Mouse (Mus musculus) forebrain, embryonic 12.5 days (tissue): ENCODE measurements around the gene Adam30. TPM values are rescaled to one million over a fixed set of nuclear protein-coding genes. Genes with fewer than 3 reads are reported as not detected.

Experiments used
- ATAC-seq: fragments of 200-750 bp; cut with Nextera tagmentation; 2 replicates; pipeline ENCODE4 v1.8.0; 2017; ENCODE audit warnings: moderate TSS enrichment; ENCODE audit not compliant: low FRiP score
- H3K27ac ChIP-seq: fragments of 300-500 bp; sonication (generic); 2 replicates; pipeline ENCODE4 v1.5.1; 2016; ENCODE audit warnings: mild to moderate bottlenecking
- H3K27me3 ChIP-seq: fragments of 300-500 bp; sonication (generic); 2 replicates; pipeline ENCODE4 v1.6.1; 2016; ENCODE audit warnings: mild to moderate bottlenecking
- H3K36me3 ChIP-seq: fragments of 300-500 bp; sonication (generic); replicated peaks from 2 replicates; pipeline ENCODE4 v1.6.1; 2016; ENCODE audit warnings: mild to moderate bottlenecking
- H3K4me1 ChIP-seq: fragments of 300-500 bp; sonication (generic); 2 replicates; pipeline ENCODE4 v1.6.1; 2016
- H3K4me2 ChIP-seq: fragments of 300-500 bp; sonication (generic); 2 replicates; pipeline ENCODE4 v1.6.1; 2016; ENCODE audit warnings: mild to moderate bottlenecking, moderate library complexity
- H3K4me3 ChIP-seq: fragments of 300-500 bp; sonication (generic); replicated peaks from 2 replicates; pipeline ENCODE4 v1.5.1; 2016; ENCODE audit warnings: mild to moderate bottlenecking
- H3K9ac ChIP-seq: fragments of 300-500 bp; sonication (generic); 2 replicates; pipeline ENCODE4 v1.6.1; 2016; ENCODE audit warnings: mild to moderate bottlenecking
- H3K9me3 ChIP-seq: fragments of 300-500 bp; sonication (generic); 2 replicates; pipeline ENCODE4 v1.6.1; 2016
- WGBS: fragments of 180-500 bp; shearing (Covaris S2); methylation state at CpG from one replicate; pipeline ENCODE4 v1.1.7; 2016; 5-methylcytosine and 5-hydroxymethylcytosine counted together
- polyA plus RNA-seq: library from polyadenylated mRNA; unstranded; fragments of >200 nt; fragmentation: Nextera tagmentation; extraction: Ambion mirVana; gene quantifications from 2 replicates; pipeline ENCODE4 v1.2.1, GENCODE M21; 2016

Gene Adam30
- polyA plus RNA-seq, 1 experiment from 2014 or later, result not detected

DNA sequence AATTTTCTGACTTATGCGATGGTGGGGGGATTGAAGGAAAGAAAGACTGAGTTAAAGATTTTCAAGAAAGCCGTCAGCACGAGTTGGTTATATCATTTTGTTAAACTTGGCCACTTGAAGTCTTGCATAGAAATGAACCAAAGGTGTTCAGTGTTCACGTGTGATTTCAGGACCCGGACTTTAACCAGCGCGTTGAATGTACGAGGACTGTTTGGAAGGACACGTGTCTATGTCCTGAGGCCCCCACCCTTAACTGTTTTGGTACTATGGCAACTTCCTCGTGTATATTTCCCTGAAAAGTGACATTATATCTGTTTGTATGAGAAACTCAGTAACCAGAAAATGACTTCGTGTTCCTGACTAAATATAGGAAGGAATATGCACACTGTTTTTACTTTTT, 10.5 kb upstream of the Adam30 start:
- H3K27ac ChIP-seq, result no peak overlapping the region
- no peaks in the 10 kb centered on the region for H3K27me3 ChIP-seq
- no peak overlapping the region for H3K4me2 ChIP-seq
- WGBS, result 94% methylated on average over 11 of the region's 11 CpGs
- H3K9me3 ChIP-seq, result no peaks in the 10 kb centered on the region
- no peak overlapping the region for H3K9ac ChIP-seq
- ATAC-seq, result no peak
- no peak overlapping the region for H3K4me3 ChIP-seq
- no peaks in the 10 kb centered on the region for H3K4me1 ChIP-seq
- peaks cover 46% of the 10 kb centered on the region for H3K36me3 ChIP-seq

DNA sequence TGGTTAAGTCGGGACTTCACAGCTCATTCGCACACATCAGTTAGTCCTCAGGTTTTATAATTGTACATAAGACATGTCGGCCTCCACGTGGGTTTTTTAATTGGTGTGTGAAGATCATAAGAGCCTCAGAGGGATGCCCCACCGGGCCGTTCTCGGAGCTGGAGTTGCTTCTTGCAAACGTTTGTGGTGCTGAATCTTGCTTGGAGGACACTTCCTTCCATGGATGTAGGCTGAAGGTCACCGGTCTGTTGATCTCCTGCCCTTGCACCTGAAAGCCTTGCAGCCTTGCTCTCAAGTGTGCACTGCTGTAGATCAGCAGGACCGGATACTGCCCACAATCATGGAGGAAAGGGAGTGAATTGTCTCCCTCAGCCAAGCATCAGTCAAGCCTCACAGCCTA, 9.4 kb upstream of the Adam30 start:
- WGBS, result 92% methylated on average over 10 of the region's 10 CpGs
- no peak for ATAC-seq
- no peaks in the 10 kb centered on the region for H3K27me3 ChIP-seq

DNA sequence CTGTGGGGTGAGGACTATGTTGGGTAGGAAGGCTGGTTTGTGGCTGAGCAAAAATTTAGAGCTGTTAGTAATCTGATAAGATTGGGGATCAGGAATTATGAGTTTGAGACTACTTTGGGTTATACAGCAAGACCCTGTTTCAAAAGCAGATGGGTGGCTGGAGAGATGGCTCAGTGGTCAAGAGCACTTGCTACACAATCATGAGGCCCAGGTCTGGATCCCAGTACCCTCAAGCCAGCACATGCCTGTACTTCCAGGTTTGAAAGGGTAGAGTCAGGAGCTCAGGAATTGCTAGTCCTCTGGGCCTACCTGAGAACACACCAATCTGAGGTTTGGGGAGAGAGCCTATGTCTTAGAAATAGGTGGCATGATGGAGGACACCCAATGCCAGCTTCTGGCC, 7.0 kb upstream of the Adam30 start:
- Histone ChIP-seq H3K4me2 (no peak overlapping the region), H3K4me1 (no peaks in the 10 kb centered on the region), H3K36me3 (peaks cover 10% of the 10 kb centered on the region), H3K27ac (no peak overlapping the region), H3K9me3 (no peaks in the 10 kb centered on the region), H3K27me3 (no peaks in the 10 kb centered on the region), H3K4me3 (no peak overlapping the region), H3K9ac (no peak overlapping the region)
- ATAC-seq, result no peak

More for the DNA sequence above, 9.4 kb upstream of the Adam30 start:
- no peak overlapping the region for H3K9ac ChIP-seq
- no peak overlapping the region for H3K27ac ChIP-seq
- H3K36me3 ChIP-seq, result peaks cover 34% of the 10 kb centered on the region
- H3K4me3 ChIP-seq, result no peak overlapping the region
- no peaks in the 10 kb centered on the region for H3K4me1 ChIP-seq
- no peak overlapping the region for H3K4me2 ChIP-seq
- no peaks in the 10 kb centered on the region for H3K9me3 ChIP-seq

DNA sequence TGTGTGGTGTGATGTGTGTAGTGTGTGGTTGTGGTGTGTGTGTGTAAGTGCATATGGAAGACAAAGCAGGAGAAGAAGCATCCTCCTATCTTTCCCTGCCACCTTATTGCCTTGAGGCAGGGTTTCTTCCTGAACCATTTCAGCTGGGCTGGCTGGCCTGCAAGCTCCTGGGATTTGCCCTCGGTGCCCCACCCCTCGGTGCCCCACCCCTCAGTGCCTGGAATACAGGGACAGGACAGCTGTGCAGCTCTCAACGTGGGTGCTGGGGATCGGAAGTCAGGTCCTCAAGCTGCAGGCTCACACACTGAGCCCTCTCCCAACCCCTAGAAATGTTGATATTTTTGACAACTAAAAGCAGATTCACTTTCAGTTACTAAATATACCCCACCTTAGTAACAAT, 4.3 kb upstream of the Adam30 start:
- H3K36me3 ChIP-seq, result no peaks in the 10 kb centered on the region
- H3K4me1 ChIP-seq, result no peaks in the 10 kb centered on the region
- ATAC-seq, result no peak
- no peak overlapping the region for H3K4me3 ChIP-seq
- WGBS, result 61% methylated on average over 4 of the region's 4 CpGs
- H3K4me2 ChIP-seq, result no peak overlapping the region
- no peak overlapping the region for H3K27ac ChIP-seq
- no peaks in the 10 kb centered on the region for H3K9me3 ChIP-seq
- H3K9ac ChIP-seq, result no peak overlapping the region
- H3K27me3 ChIP-seq, result no peaks in the 10 kb centered on the region

DNA sequence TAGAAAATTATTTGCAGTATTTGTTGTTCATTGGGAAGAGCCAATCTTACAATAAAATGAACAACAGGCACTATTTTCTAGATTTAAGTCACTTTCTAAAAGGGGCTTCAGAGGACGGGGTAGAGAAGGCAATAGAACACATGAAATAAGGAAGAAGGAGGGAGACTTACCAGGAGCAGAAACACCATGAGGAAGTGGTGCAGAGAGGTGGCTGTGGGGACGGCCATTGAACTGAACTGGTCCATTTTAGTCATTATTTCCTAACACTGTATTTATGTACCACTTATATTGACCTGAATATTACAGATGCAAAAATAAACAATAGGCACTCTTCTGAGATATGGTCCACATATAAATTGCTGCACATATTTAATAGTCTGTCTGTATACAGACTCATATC, 3.4 kb upstream of the Adam30 start:
- Histone ChIP-seq H3K4me1 (no peaks in the 10 kb centered on the region), H3K36me3 (no peaks in the 10 kb centered on the region), H3K9me3 (no peaks in the 10 kb centered on the region), H3K9ac (no peak overlapping the region), H3K4me2 (no peak overlapping the region), H3K27ac (no peak overlapping the region), H3K4me3 (no peak overlapping the region), H3K27me3 (no peaks in the 10 kb centered on the region)
- 73% methylated on average over 2 of the region's 2 CpGs for WGBS
- no peak for ATAC-seq

DNA sequence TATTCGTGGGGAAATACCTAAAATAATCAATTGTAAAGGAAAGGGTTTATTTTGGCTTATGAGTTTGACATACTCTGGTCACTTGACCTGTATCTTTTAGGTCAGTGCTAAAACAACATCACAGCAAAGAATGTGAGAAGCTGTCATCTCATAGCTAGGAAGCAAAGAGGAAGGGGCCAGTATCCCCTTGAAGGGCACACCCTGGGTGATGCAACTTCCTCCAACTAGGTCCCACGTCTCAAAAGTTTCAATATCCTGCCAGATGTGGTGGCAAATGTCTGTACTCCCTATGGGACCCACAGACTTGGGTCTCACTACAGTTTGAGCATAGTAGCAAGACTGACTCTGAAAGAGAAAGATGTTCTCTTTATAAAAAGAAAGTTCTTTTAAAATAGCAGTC, 2.8 kb upstream of the Adam30 start:
- no peaks in the 10 kb centered on the region for H3K4me1 ChIP-seq
- H3K9ac ChIP-seq, result no peak overlapping the region
- no peak overlapping the region for H3K27ac ChIP-seq
- H3K27me3 ChIP-seq, result no peaks in the 10 kb centered on the region
- WGBS, result 70% methylated on average over 2 of the region's 2 CpGs
- no peak overlapping the region for H3K4me3 ChIP-seq
- H3K9me3 ChIP-seq, result no peaks in the 10 kb centered on the region
- no peak overlapping the region for H3K4me2 ChIP-seq
- H3K36me3 ChIP-seq, result no peaks in the 10 kb centered on the region
- ATAC-seq, result no peak

DNA sequence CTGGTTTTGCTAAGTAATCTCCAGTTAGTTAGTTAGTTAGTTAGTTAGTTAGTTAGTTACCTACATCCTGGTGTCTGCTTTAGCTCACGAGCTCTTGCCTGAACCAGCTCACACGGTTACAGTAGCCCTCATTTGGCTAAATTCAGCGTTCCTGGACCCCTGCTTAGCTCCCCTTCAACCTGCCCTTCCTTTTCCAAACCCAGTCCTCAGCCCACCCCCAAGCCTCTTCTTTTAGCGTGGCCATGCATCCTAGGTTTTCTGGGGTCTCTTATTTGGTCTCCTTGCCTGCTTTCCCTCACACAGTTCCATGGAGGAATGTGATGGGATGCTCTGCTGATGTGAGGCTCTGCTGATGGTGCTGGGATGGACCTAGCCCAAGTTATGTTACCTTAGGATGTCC, 1.8 kb upstream of the Adam30 start:
- no peak for ATAC-seq
- Histone ChIP-seq H3K27me3 (no peaks in the 10 kb centered on the region), H3K27ac (no peak overlapping the region)

DNA sequence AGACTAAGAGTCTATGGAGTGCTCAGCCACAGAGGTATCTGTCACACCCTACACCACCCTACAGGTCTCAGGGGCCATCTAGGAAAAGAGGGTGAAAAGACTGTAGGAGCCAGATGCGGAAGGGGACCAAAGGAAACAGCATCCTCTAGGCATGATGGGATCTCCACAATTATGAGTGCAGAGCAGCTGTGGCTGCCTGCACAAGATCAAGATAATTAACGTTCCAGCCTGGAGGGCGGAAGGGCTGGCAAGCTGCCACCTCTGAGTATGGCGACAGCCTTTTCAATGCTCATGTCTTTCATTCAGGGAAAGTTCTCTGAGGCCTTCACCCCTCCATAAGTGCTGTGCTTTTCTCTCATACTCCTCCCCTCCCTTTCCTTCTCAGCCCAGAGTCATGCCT, 1.1 kb upstream of the Adam30 start:
- 31% methylated on average over 4 of the region's 4 CpGs for WGBS
- H3K4me2 ChIP-seq, result no peak overlapping the region
- H3K9ac ChIP-seq, result no peak overlapping the region
- H3K4me3 ChIP-seq, result no peak overlapping the region
- H3K9me3 ChIP-seq, result no peaks in the 10 kb centered on the region
- no peak overlapping the region for H3K27ac ChIP-seq
- H3K36me3 ChIP-seq, result no peaks in the 10 kb centered on the region
- no peaks in the 10 kb centered on the region for H3K4me1 ChIP-seq
- ATAC-seq, result 0 out of 2 replicates have a peak, but pooled peaks have one; percentile 53
- H3K27me3 ChIP-seq, result no peaks in the 10 kb centered on the region

More for the DNA sequence above, 1.8 kb upstream of the Adam30 start:
- Histone ChIP-seq H3K9me3 (no peaks in the 10 kb centered on the region), H3K4me3 (no peak overlapping the region), H3K4me1 (no peaks in the 10 kb centered on the region), H3K9ac (no peak overlapping the region), H3K4me2 (no peak overlapping the region), H3K36me3 (no peaks in the 10 kb centered on the region)
- 74% methylated on average over 4 of the region's 4 CpGs for WGBS

DNA sequence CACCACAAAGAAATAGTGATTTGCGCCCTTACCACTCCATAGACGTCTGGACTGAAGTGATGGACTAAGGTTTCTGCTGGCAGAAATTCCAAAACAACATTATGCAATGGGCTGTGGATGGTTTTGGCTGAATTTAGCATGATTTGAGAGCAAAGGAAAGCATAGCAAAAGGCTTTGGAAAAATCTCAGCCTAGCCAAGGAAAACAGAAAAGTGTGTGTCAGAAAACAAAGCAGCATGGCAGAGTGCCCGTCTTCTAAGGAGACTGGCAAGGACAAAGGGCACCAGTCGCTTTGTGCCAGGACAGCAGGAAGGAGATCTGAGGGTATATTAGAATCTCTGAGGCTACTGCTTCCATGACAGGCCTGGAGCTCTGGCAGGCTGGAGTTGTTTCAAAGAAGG, 17.9 kb downstream of the Adam30 start:
- Histone ChIP-seq H3K27ac (no peak overlapping the region), H3K27me3 (no peaks in the 10 kb centered on the region), H3K9me3 (no peaks in the 10 kb centered on the region), H3K9ac (no peak overlapping the region), H3K36me3 (no peaks in the 10 kb centered on the region), H3K4me3 (no peak overlapping the region), H3K4me2 (no peak overlapping the region), H3K4me1 (no peaks in the 10 kb centered on the region)
- ATAC-seq, result no peak
- WGBS, result 85% methylated on average over 4 of the region's 4 CpGs

DNA sequence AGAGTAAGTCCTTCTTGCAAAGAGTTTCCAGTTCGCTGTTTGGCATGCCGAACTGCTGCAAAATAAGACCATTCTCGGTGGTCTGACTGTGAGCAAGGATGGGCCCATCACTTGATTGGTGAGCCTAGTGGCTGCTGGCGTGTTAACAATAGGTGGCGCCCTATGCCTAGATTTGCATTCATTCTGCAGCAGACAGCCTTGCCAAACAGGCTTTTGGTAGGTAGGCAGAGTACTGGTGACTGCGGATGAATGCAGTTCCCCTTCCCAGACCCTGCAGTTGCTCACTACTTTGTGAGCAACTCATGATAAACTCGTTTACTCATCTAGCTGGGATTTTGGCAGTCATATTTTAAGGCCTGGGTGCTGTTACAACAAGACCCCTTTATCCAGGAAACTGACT, 20.4 kb downstream of the Adam30 start:
- Histone ChIP-seq H3K27ac (no peak overlapping the region), H3K9me3 (no peaks in the 10 kb centered on the region), H3K36me3 (no peaks in the 10 kb centered on the region), H3K9ac (no peak overlapping the region), H3K4me2 (no peak overlapping the region), H3K4me1 (peaks cover 9% of the 10 kb centered on the region), H3K27me3 (no peaks in the 10 kb centered on the region), H3K4me3 (no peak overlapping the region)
- ATAC-seq, result no peak
- 25% methylated on average over 7 of the region's 7 CpGs for WGBS

DNA sequence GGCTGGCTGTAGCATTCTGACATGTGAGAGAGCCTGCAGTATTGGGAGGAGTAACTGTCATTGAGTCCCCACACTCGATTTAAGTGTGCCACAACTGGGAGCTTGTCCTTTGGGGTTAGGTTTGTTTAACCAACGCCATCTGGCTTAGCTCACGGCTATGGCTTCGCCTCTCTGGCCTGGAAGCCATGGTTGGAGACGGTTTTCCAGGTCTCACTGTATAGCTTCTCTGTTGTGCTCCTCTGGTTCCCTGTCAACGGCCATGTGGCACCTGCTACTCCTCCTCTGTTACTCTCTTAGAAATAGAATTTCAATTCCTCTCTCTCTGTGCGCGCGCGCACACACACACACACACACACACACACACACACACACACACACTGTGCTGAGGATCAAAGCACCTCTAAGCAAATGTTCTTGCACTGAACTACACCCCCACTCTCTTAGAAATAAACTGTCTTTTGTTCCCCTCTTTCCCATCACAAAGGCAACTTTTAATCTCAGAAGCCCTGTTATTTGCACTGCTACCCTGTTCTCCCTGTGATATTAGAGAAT, 24.8 kb downstream of the Adam30 start:
- Histone ChIP-seq H3K9ac (no peak overlapping the region), H3K27me3 (no peaks in the 10 kb centered on the region), H3K27ac (no peak overlapping the region), H3K36me3 (no peaks in the 10 kb centered on the region), H3K4me2 (no peak overlapping the region), H3K4me3 (no peak overlapping the region), H3K4me1 (peaks cover 11% of the 10 kb centered on the region), H3K9me3 (no peaks in the 10 kb centered on the region)
- 58% methylated on average over 10 of the region's 10 CpGs for WGBS
- ATAC-seq, result 0 out of 2 replicates have a peak, but pooled peaks have one; percentile 44

DNA sequence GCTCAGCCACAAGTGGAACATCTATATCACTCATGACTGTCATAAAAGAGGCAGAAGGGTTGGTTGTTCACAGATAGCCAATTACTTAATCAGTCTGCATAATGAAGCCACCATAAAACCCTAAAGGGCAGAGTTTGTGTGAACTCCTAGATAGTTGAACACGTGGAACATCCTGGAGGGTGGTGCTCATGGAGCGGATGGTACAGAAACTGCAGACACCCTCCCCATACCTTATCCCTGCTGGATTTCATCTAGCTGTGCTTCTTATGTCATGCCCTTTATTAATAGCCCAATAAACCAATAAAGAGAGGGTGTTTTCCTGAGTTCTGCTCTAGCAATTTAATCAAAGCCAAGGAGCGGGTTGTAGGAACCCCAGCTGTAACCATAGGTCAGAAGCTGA, 27.3 kb downstream of the Adam30 start:
- Histone ChIP-seq H3K4me2 (no peak overlapping the region), H3K27ac (no peak overlapping the region), H3K36me3 (no peaks in the 10 kb centered on the region), H3K9me3 (no peaks in the 10 kb centered on the region), H3K4me1 (peaks cover 11% of the 10 kb centered on the region), H3K4me3 (no peak overlapping the region), H3K9ac (no peak overlapping the region), H3K27me3 (no peaks in the 10 kb centered on the region)
- ATAC-seq, result no peak
- 90% methylated on average over 3 of the region's 3 CpGs for WGBS

DNA sequence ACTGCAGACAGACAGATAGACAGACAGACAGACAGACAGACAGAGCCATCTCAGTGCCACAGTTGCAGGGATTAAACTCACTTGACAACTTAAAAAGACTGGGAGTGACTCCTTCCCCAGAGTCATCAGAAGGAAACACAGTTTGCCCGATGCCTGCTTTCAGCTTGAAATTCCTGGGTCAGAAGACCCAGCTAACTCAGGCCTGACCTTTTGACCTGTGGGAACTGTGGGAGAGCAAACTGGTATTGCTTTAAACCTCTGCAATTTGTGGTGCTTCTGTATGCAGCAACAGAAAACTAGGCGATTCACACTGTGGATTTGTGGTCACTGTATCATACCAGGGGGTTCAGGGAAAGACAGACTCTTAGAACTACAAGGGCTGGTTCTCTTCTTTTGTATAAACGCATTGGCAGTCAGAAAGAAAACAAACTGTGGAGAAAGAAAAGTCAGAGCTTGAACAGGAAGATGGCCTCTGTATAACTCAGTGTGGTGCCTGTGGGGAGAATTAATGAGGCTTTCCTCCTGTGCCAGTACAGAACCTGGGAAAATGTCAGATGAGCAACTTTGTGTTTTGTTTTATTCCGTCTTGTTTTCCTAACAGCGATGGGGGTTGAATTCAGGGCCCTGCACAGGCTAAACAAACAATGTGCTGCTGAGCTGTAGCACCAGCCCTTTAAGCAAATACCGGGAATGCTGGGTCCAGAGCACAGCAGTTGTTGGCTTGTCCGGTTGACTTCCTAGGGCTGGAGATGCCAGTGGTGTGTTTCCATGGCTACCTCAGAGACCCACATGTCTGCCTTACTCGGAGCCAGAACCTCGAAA, 37.5 kb downstream of the Adam30 start:
- Histone ChIP-seq H3K27ac (0 out of 2 replicates have a peak overlapping the region, but pooled peaks have one; percentile 2), H3K4me1 (peaks cover 12% of the 10 kb centered on the region), H3K9me3 (no peaks in the 10 kb centered on the region), H3K36me3 (no peaks in the 10 kb centered on the region), H3K4me3 (no peak overlapping the region), H3K4me2 (no peak overlapping the region), H3K9ac (no peak overlapping the region), H3K27me3 (no peaks in the 10 kb centered on the region)
- 12% methylated on average over 9 of the region's 9 CpGs for WGBS
- no peak for ATAC-seq
